Mouse (Mus musculus) neural tube, embryonic 13.5 days (tissue): ENCODE results near the gene Hgfac. TPM values are rescaled to one million over a fixed set of nuclear protein-coding genes. Genes with fewer than 3 reads are reported as not detected.

ENCODE experiments used
- ATAC-seq: fragments of 200-750 bp; cut with Nextera tagmentation; 2 replicates; pipeline ENCODE4 v1.8.0; 2017; ENCODE audit warnings: low read depth, mild to moderate bottlenecking, moderate TSS enrichment, moderate library complexity
- H3K27ac ChIP-seq: fragments of 300-500 bp; sonication (generic); replicated peaks from 2 replicates; pipeline ENCODE4 v1.5.1; 2015; ENCODE audit warnings: moderate library complexity, mild to moderate bottlenecking, inconsistent platforms
- H3K27me3 ChIP-seq: fragments of 300-500 bp; sonication (generic); 2 replicates; pipeline ENCODE4 v1.6.1; 2015; ENCODE audit warnings: mild to moderate bottlenecking, inconsistent platforms
- H3K36me3 ChIP-seq: fragments of 300-500 bp; sonication (generic); 2 replicates; pipeline ENCODE4 v1.6.1; 2015; ENCODE audit warnings: mild to moderate bottlenecking, inconsistent platforms
- H3K4me1 ChIP-seq: fragments of 300-500 bp; sonication (generic); replicated peaks from 2 replicates; pipeline ENCODE4 v1.6.1; 2015; ENCODE audit warnings: inconsistent platforms
- H3K4me2 ChIP-seq: fragments of 300-500 bp; sonication (generic); 2 replicates; pipeline ENCODE4 v1.6.1; 2015; ENCODE audit warnings: inconsistent platforms, mild to moderate bottlenecking, moderate library complexity
- H3K4me3 ChIP-seq: fragments of 300-500 bp; sonication (generic); 2 replicates; pipeline ENCODE4 v1.5.1; 2015; ENCODE audit warnings: mild to moderate bottlenecking, inconsistent platforms
- H3K9ac ChIP-seq: fragments of 300-500 bp; sonication (generic); 2 replicates; pipeline ENCODE4 v1.6.1; 2015; ENCODE audit warnings: moderate library complexity, mild to moderate bottlenecking, inconsistent platforms
- H3K9me3 ChIP-seq: fragments of 300-500 bp; sonication (generic); 2 replicates; pipeline ENCODE4 v1.6.1; 2016; ENCODE audit warnings: inconsistent platforms
- WGBS: fragments of 180-500 bp; shearing (Covaris S2); methylation state at CpG from one replicate; pipeline ENCODE4 v1.1.7; 2015; 5-methylcytosine and 5-hydroxymethylcytosine counted together
- polyA plus RNA-seq: library from polyadenylated mRNA; unstranded; fragments of >200 nt; fragmentation: Nextera tagmentation; extraction: Ambion mirVana; gene quantifications from 2 replicates; pipeline ENCODE4 v1.2.1, GENCODE M21; 2015

Gene Hgfac
- polyA plus RNA-seq, 1 experiment from 2014 or later = 0.84 TPM

- H3K4me2 ChIP-seq = no peak overlapping the region
Observed at GRCm38 (mm10) chr5:35014036-35014435, 27.3 kb upstream of the Hgfac start.

GRCm38 (mm10) chr5:35019673-35020300, 21.5 kb upstream of the Hgfac start:
- Histone ChIP-seq H3K27me3 (no peaks in the 10 kb centered on the region), H3K4me3 (no peak overlapping the region), H3K9me3 (no peaks in the 10 kb centered on the region), H3K4me2 (no peak overlapping the region), H3K36me3 (peaks cover 39% of the 10 kb centered on the region), H3K9ac (no peak overlapping the region; the same call in 1 of the 2 replicates), H3K27ac (no peak overlapping the region), H3K4me1 (peaks cover 6% of the 10 kb centered on the region)
- WGBS = 81% methylated on average over 9 of the region's 9 CpGs
- no peak for ATAC-seq

More at GRCm38 (mm10) chr5:35014036-35014435, 27.3 kb upstream of the Hgfac start:
- Histone ChIP-seq H3K27me3 (no peaks in the 10 kb centered on the region), H3K27ac (peak overlapping the region; percentile 59), H3K9ac (no peak overlapping the region), H3K4me1 (peaks cover 27% of the 10 kb centered on the region), H3K4me3 (no peak overlapping the region), H3K9me3 (no peaks in the 10 kb centered on the region), H3K36me3 (peaks cover 5% of the 10 kb centered on the region)
- 14% methylated on average over 6 of the region's 6 CpGs for WGBS
- ATAC-seq = peak; percentile 68

- Histone ChIP-seq H3K4me2 (no peak overlapping the region), H3K4me3 (no peak overlapping the region), H3K27ac (peak overlapping the region; percentile 38; the same call in 1 of the 2 replicates), H3K9ac (no peak overlapping the region), H3K4me1 (peaks cover 4% of the 10 kb centered on the region; the same call in 1 of the 2 replicates), H3K36me3 (peaks cover 45% of the 10 kb centered on the region), H3K9me3 (no peaks in the 10 kb centered on the region), H3K27me3 (no peaks in the 10 kb centered on the region)
- ATAC-seq = no peak
- 85% methylated on average over 9 of the region's 9 CpGs for WGBS
Observed at GRCm38 (mm10) chr5:35020410-35021241, 20.7 kb upstream of the Hgfac start.

GRCm38 (mm10) chr5:35024975-35025374, 16.3 kb upstream of the Hgfac start:
- 20% methylated on average over 2 of the region's 2 CpGs for WGBS
- peaks cover 89% of the 10 kb centered on the region for H3K36me3 ChIP-seq
- H3K27ac ChIP-seq = no peak overlapping the region
- 0 out of 2 replicates have a peak, but pooled peaks have one; percentile 42 for ATAC-seq
- H3K9me3 ChIP-seq = no peaks in the 10 kb centered on the region
- no peaks in the 10 kb centered on the region for H3K27me3 ChIP-seq
- no peaks in the 10 kb centered on the region; the same call in 1 of the 2 replicates for H3K4me1 ChIP-seq
- no peak overlapping the region for H3K4me3 ChIP-seq
- H3K4me2 ChIP-seq = no peak overlapping the region
- H3K9ac ChIP-seq = no peak overlapping the region

- no peak for ATAC-seq
- no peaks in the 10 kb centered on the region for H3K27me3 ChIP-seq
- no peak overlapping the region for H3K4me3 ChIP-seq
- H3K9me3 ChIP-seq = no peaks in the 10 kb centered on the region
- no peak overlapping the region for H3K27ac ChIP-seq
- H3K9ac ChIP-seq = no peak overlapping the region
- WGBS = 94% methylated on average over 1 of the region's 1 CpGs
- peaks cover 89% of the 10 kb centered on the region for H3K36me3 ChIP-seq
- H3K4me1 ChIP-seq = no peaks in the 10 kb centered on the region
- H3K4me2 ChIP-seq = no peak overlapping the region
Observed at GRCm38 (mm10) chr5:35029303-35029702, 12.0 kb upstream of the Hgfac start.

- no peaks in the 10 kb centered on the region for H3K9me3 ChIP-seq
- H3K4me1 ChIP-seq = no peaks in the 10 kb centered on the region
- H3K4me3 ChIP-seq = no peak overlapping the region
- ATAC-seq = no peak
- WGBS = 81% methylated on average over 5 of the region's 5 CpGs
- no peak overlapping the region for H3K27ac ChIP-seq
- H3K27me3 ChIP-seq = no peaks in the 10 kb centered on the region
- no peak overlapping the region for H3K4me2 ChIP-seq
- H3K36me3 ChIP-seq = peaks cover 92% of the 10 kb centered on the region
- H3K9ac ChIP-seq = no peak overlapping the region
Observed at GRCm38 (mm10) chr5:35029755-35030154, 11.6 kb upstream of the Hgfac start.

- ATAC-seq = no peak
- Histone ChIP-seq H3K9me3 (no peaks in the 10 kb centered on the region), H3K4me2 (no peak overlapping the region), H3K36me3 (peaks cover 74% of the 10 kb centered on the region), H3K27me3 (no peaks in the 10 kb centered on the region), H3K4me3 (no peak overlapping the region), H3K9ac (no peak overlapping the region), H3K27ac (no peak overlapping the region), H3K4me1 (no peaks in the 10 kb centered on the region)
- 47% methylated on average over 5 of the region's 5 CpGs for WGBS
Observed at GRCm38 (mm10) chr5:35033068-35033467, 8.2 kb upstream of the Hgfac start.

- Histone ChIP-seq H3K36me3 (peaks cover 69% of the 10 kb centered on the region), H3K27ac (no peak overlapping the region), H3K9ac (no peak overlapping the region), H3K9me3 (no peaks in the 10 kb centered on the region), H3K4me2 (no peak overlapping the region), H3K4me1 (no peaks in the 10 kb centered on the region), H3K27me3 (no peaks in the 10 kb centered on the region), H3K4me3 (no peak overlapping the region)
- no peak for ATAC-seq
- WGBS = 78% methylated on average over 1 of the region's 1 CpGs
Observed at GRCm38 (mm10) chr5:35033619-35034018, 7.7 kb upstream of the Hgfac start.

- no peak overlapping the region for H3K4me2 ChIP-seq
- 91% methylated on average over 5 of the region's 5 CpGs for WGBS
- H3K27me3 ChIP-seq = no peaks in the 10 kb centered on the region
- H3K4me1 ChIP-seq = no peaks in the 10 kb centered on the region
- H3K9me3 ChIP-seq = no peaks in the 10 kb centered on the region
- H3K27ac ChIP-seq = no peak overlapping the region
- no peak overlapping the region for H3K9ac ChIP-seq
- no peak for ATAC-seq
- H3K36me3 ChIP-seq = peaks cover 53% of the 10 kb centered on the region
- no peak overlapping the region for H3K4me3 ChIP-seq
Observed at GRCm38 (mm10) chr5:35035141-35035540, 6.2 kb upstream of the Hgfac start.

- Histone ChIP-seq H3K9me3 (no peaks in the 10 kb centered on the region), H3K4me2 (no peak overlapping the region), H3K27ac (no peak overlapping the region), H3K36me3 (peaks cover 49% of the 10 kb centered on the region), H3K4me3 (no peak overlapping the region), H3K27me3 (no peaks in the 10 kb centered on the region), H3K9ac (no peak overlapping the region), H3K4me1 (no peaks in the 10 kb centered on the region)
- no peak for ATAC-seq
- WGBS = 82% methylated on average over 4 of the region's 4 CpGs
Observed at GRCm38 (mm10) chr5:35035795-35036194, 5.5 kb upstream of the Hgfac start.

- no peak overlapping the region for H3K4me3 ChIP-seq
- no peak overlapping the region for H3K27ac ChIP-seq
- H3K4me1 ChIP-seq = no peaks in the 10 kb centered on the region
- ATAC-seq = no peak
- no peak overlapping the region for H3K9ac ChIP-seq
- H3K9me3 ChIP-seq = no peaks in the 10 kb centered on the region
- no peak overlapping the region for H3K4me2 ChIP-seq
- no peaks in the 10 kb centered on the region for H3K27me3 ChIP-seq
- peaks cover 32% of the 10 kb centered on the region for H3K36me3 ChIP-seq
Observed at GRCm38 (mm10) chr5:35037438-35037837, 3.9 kb upstream of the Hgfac start.

GRCm38 (mm10) chr5:35042431-35043109, 1.3 kb downstream of the Hgfac start:
- H3K36me3 ChIP-seq = no peaks in the 10 kb centered on the region
- H3K9ac ChIP-seq = no peak overlapping the region
- WGBS = 81% methylated on average over 10 of the region's 10 CpGs
- no peaks in the 10 kb centered on the region for H3K9me3 ChIP-seq
- H3K4me2 ChIP-seq = no peak overlapping the region
- ATAC-seq = peak; percentile 33
- H3K4me1 ChIP-seq = no peaks in the 10 kb centered on the region
- H3K27ac ChIP-seq = no peak overlapping the region
- H3K27me3 ChIP-seq = no peaks in the 10 kb centered on the region
- no peak overlapping the region for H3K4me3 ChIP-seq
